ENCODE assay signal across 8 mouse cellular contexts in genomic region chrX:41401590-41402240, GRCm38 (mm10). TPM values are rescaled to one million over a fixed set of nuclear protein-coding genes. Genes with fewer than 3 reads are reported as not detected.
DNase-seq lines count a peak whose midpoint lies in the region; ATAC-seq and TF ChIP-seq lines count a peak whose summit lies in the region.

No protein-coding gene starts in this region.

- ATAC-seq in forebrain, embryonic 11.5 days (replicated peaks; ENCODE audit: low FRiP score), result peak; percentile 29; the same call in 1 of the 2 replicates
- peak; percentile 63; the same call in 1 of the 2 replicates for ATAC-seq in hindbrain, embryonic 14.5 days (ENCODE audit: low FRiP score)
- peak; percentile 49 for ATAC-seq in neural tube, embryonic 13.5 days (ENCODE audit: low read depth)

- no peak for TF ChIP-seq POLR2A in liver, adult 2 months (IDR thresholded peaks at IDR 0.05; ENCODE audit: extremely low read depth, insufficient read depth, low read length)

- H3K9ac ChIP-seq in forebrain, embryonic 11.5 days (ENCODE audit: low read length), result peak overlapping the region; percentile 32
- peak overlapping the region; percentile 60 for H3K9ac ChIP-seq in hindbrain, embryonic 14.5 days
- H3K9ac ChIP-seq in liver, adult 2 months (ENCODE audit: low read depth, low read length), result peak overlapping the region; percentile 47; the same call in 1 of the 2 replicates
- H3K9ac ChIP-seq in neural tube, embryonic 13.5 days, result peak overlapping the region; percentile 71

- peak overlapping the region; percentile 34 for H3K4me3 ChIP-seq in forebrain, embryonic 11.5 days (ENCODE audit: low read depth, low read length)
- H3K4me3 ChIP-seq in hindbrain, embryonic 14.5 days (replicated peaks; ENCODE audit: low read length), result peak overlapping the region; percentile 49
- peak overlapping the region; percentile 3 for H3K4me3 ChIP-seq in liver, adult 2 months (ENCODE audit: insufficient read depth, low read depth, low read length)
- peak overlapping the region; percentile 48 for H3K4me3 ChIP-seq in neural tube, embryonic 13.5 days

- no peaks in the 10 kb centered on the region for H3K4me1 ChIP-seq in forebrain, embryonic 11.5 days (replicated peaks; ENCODE audit: control insufficient read depth, insufficient read depth, low read length)
- H3K4me1 ChIP-seq in hindbrain, embryonic 14.5 days (replicated peaks; ENCODE audit: control insufficient read depth, insufficient read depth, low read length), result 0 out of 2 replicates have a peak, but pooled peaks cover 3% of the 10 kb centered on the region
- H3K4me1 ChIP-seq in liver, adult 2 months (ENCODE audit: control insufficient read depth, insufficient read depth, low read length), result peaks cover 3% of the 10 kb centered on the region; the same call in 1 of the 2 replicates
- peaks cover 8% of the 10 kb centered on the region; the same call in 1 of the 2 replicates for H3K4me1 ChIP-seq in neural tube, embryonic 13.5 days (replicated peaks)

- TF ChIP-seq CTCF in liver, adult 2 months (IDR thresholded peaks at IDR 0.05; ENCODE audit: low read depth, low read length), result no peak

- peak; percentile 2 to 12 for DNase-seq in CD8-positive naive resting alpha-beta T cell, adult 2 months (ENCODE audit: low read depth in 2 of 2, low spot score in 2 of 2)
- DNase-seq in ES-CJ7 (ENCODE audit: low read depth, low spot score), result peak; percentile 6
- DNase-seq in forebrain, embryonic 11.5 days (ENCODE audit: low spot score), result peak; percentile 49
- DNase-seq in hindbrain, embryonic 14.5 days (ENCODE audit: low spot score), result no peak
- peak; percentile 5 for DNase-seq in liver, adult 2 months (ENCODE audit: extremely low read depth, low read depth, low spot score)
- no peak for DNase-seq in yolk sac, embryonic 10.5 days (ENCODE audit: low spot score)
- no peak for DNase-seq in layer of hippocampus, adult 18-20 months (ENCODE audit: low spot score in 2 of 2)

- no peaks in the 10 kb centered on the region for H3K79me2 ChIP-seq in liver, adult 2 months (ENCODE audit: control insufficient read depth, insufficient read depth, low read length)

- H3K27me3 ChIP-seq in forebrain, embryonic 11.5 days (ENCODE audit: control insufficient read depth, insufficient read depth, low read length), result no peaks in the 10 kb centered on the region
- no peaks in the 10 kb centered on the region for H3K27me3 ChIP-seq in hindbrain, embryonic 14.5 days (ENCODE audit: control insufficient read depth, insufficient read depth, low read length)
- H3K27me3 ChIP-seq in liver, adult 2 months (ENCODE audit: control insufficient read depth, insufficient read depth, low read length), result no peaks in the 10 kb centered on the region
- no peaks in the 10 kb centered on the region for H3K27me3 ChIP-seq in neural tube, embryonic 13.5 days

- WGBS in forebrain, embryonic 11.5 days, result 16% methylated on average over 20 of the region's 20 CpGs
- WGBS in hindbrain, embryonic 14.5 days, result 11% methylated on average over 20 of the region's 20 CpGs
- 2% methylated on average over 18 of the region's 20 CpGs for WGBS in liver, adult 2 months
- 15% methylated on average over 20 of the region's 20 CpGs for WGBS in neural tube, embryonic 13.5 days

- H3K27ac ChIP-seq in forebrain, embryonic 11.5 days (ENCODE audit: low read depth, low read length), result no peak overlapping the region
- peak overlapping the region; percentile 62 for H3K27ac ChIP-seq in hindbrain, embryonic 14.5 days
- H3K27ac ChIP-seq in liver, adult 2 months (replicated peaks; ENCODE audit: insufficient read depth, low read depth, low read length), result no peak overlapping the region
- H3K27ac ChIP-seq in neural tube, embryonic 13.5 days (replicated peaks), result 0 out of 2 replicates have a peak overlapping the region, but pooled peaks have one; percentile 42

- no peaks in the 10 kb centered on the region for H3K9me3 ChIP-seq in forebrain, embryonic 11.5 days (ENCODE audit: control insufficient read depth, low read length)
- no peaks in the 10 kb centered on the region for H3K9me3 ChIP-seq in hindbrain, embryonic 14.5 days (ENCODE audit: control insufficient read depth, low read length)
- H3K9me3 ChIP-seq in neural tube, embryonic 13.5 days, result no peaks in the 10 kb centered on the region

- peak overlapping the region; percentile 64 for H3K4me2 ChIP-seq in forebrain, embryonic 11.5 days (ENCODE audit: low read depth, low read length, severe bottlenecking)
- H3K4me2 ChIP-seq in hindbrain, embryonic 14.5 days (replicated peaks), result peak overlapping the region; percentile 67
- H3K4me2 ChIP-seq in neural tube, embryonic 13.5 days, result peak overlapping the region; percentile 69

- H3K36me3 ChIP-seq in forebrain, embryonic 11.5 days (ENCODE audit: control insufficient read depth, insufficient read depth, low read length), result no peaks in the 10 kb centered on the region
- no peaks in the 10 kb centered on the region for H3K36me3 ChIP-seq in hindbrain, embryonic 14.5 days (replicated peaks; ENCODE audit: control insufficient read depth, insufficient read depth)
- no peaks in the 10 kb centered on the region for H3K36me3 ChIP-seq in liver, adult 2 months (ENCODE audit: control insufficient read depth, insufficient read depth, low read length)
- H3K36me3 ChIP-seq in neural tube, embryonic 13.5 days, result no peaks in the 10 kb centered on the region

RNA-seq across cellular contexts. Expression of gene Gria3, which starts 1.1 kb away (rescaled TPM):
- polyA plus RNA-seq in forebrain, embryonic 11.5 days (2014; fragmentation: Nextera tagmentation; extraction: Ambion mirVana), result 4.2 and 4.3 TPM in 2 replicates
- polyA plus RNA-seq in hindbrain, embryonic 14.5 days (2014; fragmentation: Nextera tagmentation; extraction: Ambion mirVana), result 17.7 and 18.7 TPM in 2 replicates
- total RNA-seq in liver, adult 2 months (2014; rRNA removed), result 0.37 and 1.5 TPM in 2 replicates
- polyA plus RNA-seq in liver, adult 2 months (2012; rRNA removed), result 0.04 and 0.27 TPM in 2 replicates
- polyA plus RNA-seq in neural tube, embryonic 13.5 days (2015; fragmentation: Nextera tagmentation; extraction: Ambion mirVana), result 9.0 and 13.6 TPM in 2 replicates
- total RNA-seq in layer of hippocampus, adult 18-20 months (2021), result 100 to 1,000 TPM; 143 to 157 TPM

Comparison
In these comparisons a context has a peak if more than half of its experiments do, and no peak if none do; other contexts are left out.
1. DNase-seq: peak in CD8-positive naive resting alpha-beta T cell, adult 2 months (2 of 2), ES-CJ7 (single experiment), forebrain, embryonic 11.5 days (single experiment) and liver, adult 2 months (single experiment); none in hindbrain, embryonic 14.5 days (single experiment), yolk sac, embryonic 10.5 days (single experiment) and layer of hippocampus, adult 18-20 months (0 of 2).
2. H3K27ac ChIP-seq: peak in hindbrain, embryonic 14.5 days (single experiment) and neural tube, embryonic 13.5 days (single experiment); none in forebrain, embryonic 11.5 days (single experiment) and liver, adult 2 months (single experiment).
3. Peak in every context shown above with its lines, with median percentiles within 50 percentile points of each other: ATAC-seq, H3K4me2 ChIP-seq, H3K4me3 ChIP-seq and H3K9ac ChIP-seq.